Mouse (Mus musculus) liver, adult 2 months (tissue): ENCODE measurements around the gene Ppef2. TPM values are rescaled to one million over a fixed set of nuclear protein-coding genes. Genes with fewer than 3 reads are reported as not detected.

ENCODE experiments used
- DNase-seq: peaks from one replicate; pipeline ENCODE4 v3.0.0-alpha.2; 2011; ENCODE audit warnings: low read depth, low spot score; ENCODE audit errors: extremely low read depth
- H3K27ac ChIP-seq: fragments of 200-500 bp; replicated peaks from 2 replicates; pipeline ENCODE4 v1.5.1; 2012; ENCODE audit warnings: low read depth, mild to moderate bottlenecking, control low read depth, inconsistent platforms, low read length; ENCODE audit not compliant: insufficient read depth
- H3K27me3 ChIP-seq: fragments of 200-500 bp; 2 replicates; pipeline ENCODE4 v1.6.1; 2012; ENCODE audit warnings: mild to moderate bottlenecking, moderate library complexity, low read length, inconsistent platforms; ENCODE audit not compliant: control insufficient read depth, insufficient read depth
- H3K36me3 ChIP-seq: fragments of 200-500 bp; 2 replicates; pipeline ENCODE4 v1.6.1; 2012; ENCODE audit warnings: low read length, inconsistent platforms; ENCODE audit not compliant: control insufficient read depth, insufficient read depth
- H3K4me1 ChIP-seq: fragments of 200-500 bp; 2 replicates; pipeline ENCODE4 v1.6.1; 2011; ENCODE audit warnings: low read length; ENCODE audit not compliant: control insufficient read depth, insufficient read depth
- H3K4me3 ChIP-seq: fragments of 200-500 bp; 2 replicates; pipeline ENCODE4 v1.5.1; 2011; ENCODE audit warnings: low read depth, mild to moderate bottlenecking, control low read depth, low read length, moderate library complexity; ENCODE audit not compliant: insufficient read depth
- H3K79me2 ChIP-seq: fragments of 200-500 bp; 2 replicates; pipeline ENCODE4 v1.6.1; 2012; ENCODE audit warnings: inconsistent platforms, mild to moderate bottlenecking, low read length, moderate library complexity; ENCODE audit not compliant: control insufficient read depth, insufficient read depth
- H3K9ac ChIP-seq: fragments of 200-500 bp; 2 replicates; pipeline ENCODE4 v1.6.1; 2012; ENCODE audit warnings: low read depth, mild to moderate bottlenecking, control low read depth, inconsistent platforms, low read length
- CTCF ChIP-seq: fragments of 200-500 bp; IDR thresholded peaks from 2 replicates; pipeline ENCODE4 v1.5.1; 2011; ENCODE audit warnings: low read depth, low read length, control low read depth
- POLR2A ChIP-seq: fragments of 200-500 bp; IDR thresholded peaks from 2 replicates; pipeline ENCODE4 v1.6.1; 2011; ENCODE audit warnings: low read length, control low read depth; ENCODE audit not compliant: insufficient read depth; ENCODE audit errors: extremely low read depth
- WGBS: fragments of 180-500 bp; shearing (Covaris S2); methylation state at CpG from one replicate; pipeline ENCODE4 v1.1.7; 2018; 5-methylcytosine and 5-hydroxymethylcytosine counted together
- polyA plus RNA-seq: library from polyadenylated mRNA; depleted of rRNA; stranded (reverse); fragments of >200 nt; gene quantifications from 2 replicates; pipeline ENCODE4 v1.2.3, GENCODE M21; 2012; rRNA removed
- total RNA-seq: library from RNA; depleted of rRNA; stranded (reverse); fragments of >200 nt; gene quantifications from 2 replicates; pipeline ENCODE4 v1.2.3, GENCODE M21; 2014; rRNA removed

Ppef2 gene
- total RNA-seq (0.13 TPM in 1 of 2 replicates, not detected in the other), polyA plus RNA-seq (0.27 TPM in 1 of 2 replicates, not detected in the other)

GRCm38 (mm10) chr5:92256218-92256617 lies at the start of gene Ppef2:
Gene Ppef2 (minus strand): TSS chr5:92256278.
- no peak for TF ChIP-seq CTCF
- no peak for TF ChIP-seq POLR2A
- Histone ChIP-seq H3K4me3 (no peak within 1 kb of the TSS), H3K79me2 (no peaks in the 10 kb centered on the region), H3K9ac (no peak within 1 kb of the TSS), H3K27me3 (no peaks in the 10 kb centered on the region), H3K27ac (no peak within 1 kb of the TSS), H3K4me1 (no peaks in the 10 kb centered on the region), H3K36me3 (no peaks in the 10 kb centered on the region)
- no peak for DNase-seq
- WGBS = 66% methylated on average over 6 of the region's 6 CpGs

- H3K27me3 ChIP-seq = no peaks in the 10 kb centered on the region
- H3K4me3 ChIP-seq = no peak overlapping the region
- peaks cover 6% of the 10 kb centered on the region; the same call in 1 of the 2 replicates for H3K4me1 ChIP-seq
- no peak for DNase-seq
- peaks cover 33% of the 10 kb centered on the region; the same call in 1 of the 2 replicates for H3K36me3 ChIP-seq
- no peak overlapping the region for H3K27ac ChIP-seq
- 84% methylated on average over 3 of the region's 3 CpGs for WGBS
- H3K79me2 ChIP-seq = peaks cover 7% of the 10 kb centered on the region; the same call in 1 of the 2 replicates
- TF ChIP-seq POLR2A = no peak
- TF ChIP-seq CTCF = no peak
- no peak overlapping the region for H3K9ac ChIP-seq
These were observed 48.2 kb upstream of the Ppef2 start for GRCm38 (mm10) chr5:92304291-92304690.

DNA sequence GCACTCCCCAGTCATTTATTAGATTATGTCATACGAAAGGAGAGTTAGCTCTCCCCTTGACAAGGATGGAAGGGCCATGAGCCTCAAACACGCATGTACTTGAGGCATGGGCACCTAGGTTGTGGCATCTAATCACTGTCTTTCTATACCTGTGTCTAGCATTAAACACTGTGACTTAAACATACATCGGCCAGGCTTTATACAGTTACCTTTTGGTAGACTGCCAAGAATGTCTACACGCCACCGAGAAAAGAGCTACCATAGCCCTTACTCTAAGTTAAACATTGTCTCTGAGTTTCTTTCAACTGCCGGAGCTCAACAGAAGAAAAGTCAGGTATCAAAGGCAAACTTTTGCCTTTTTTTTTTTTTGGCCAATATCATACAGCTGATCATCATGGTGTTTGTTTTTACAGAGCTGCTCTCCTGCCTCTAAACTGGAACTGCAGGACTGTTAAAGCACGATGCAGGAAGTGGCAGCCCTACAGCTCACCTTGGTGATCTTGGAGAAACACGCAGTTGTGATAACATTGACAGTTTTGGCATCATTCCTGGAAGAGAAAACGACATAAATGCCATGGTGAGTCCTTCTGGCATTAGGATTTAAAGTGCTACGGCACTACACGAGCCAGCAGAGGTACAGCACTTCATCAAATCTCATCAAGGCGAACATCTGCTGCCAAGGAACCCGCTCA lies 46.2 kb upstream of the Ppef2 start:
- H3K4me1 ChIP-seq = no peaks in the 10 kb centered on the region
- peaks cover 38% of the 10 kb centered on the region; the same call in 1 of the 2 replicates for H3K36me3 ChIP-seq
- H3K4me3 ChIP-seq = no peak overlapping the region
- no peak for DNase-seq
- no peaks in the 10 kb centered on the region for H3K27me3 ChIP-seq
- no peaks in the 10 kb centered on the region for H3K79me2 ChIP-seq
- WGBS = 79% methylated on average over 13 of the region's 13 CpGs
- H3K27ac ChIP-seq = no peak overlapping the region
- no peak overlapping the region for H3K9ac ChIP-seq
- no peak for TF ChIP-seq POLR2A
- no peak for TF ChIP-seq CTCF

- H3K9ac ChIP-seq = no peak overlapping the region
- 77% methylated on average over 2 of the region's 2 CpGs for WGBS
- no peak for DNase-seq
- H3K4me3 ChIP-seq = no peak overlapping the region
- H3K4me1 ChIP-seq = no peaks in the 10 kb centered on the region
- no peaks in the 10 kb centered on the region for H3K27me3 ChIP-seq
- H3K79me2 ChIP-seq = no peaks in the 10 kb centered on the region
- H3K36me3 ChIP-seq = peaks cover 52% of the 10 kb centered on the region
- TF ChIP-seq POLR2A (no peak), CTCF (no peak)
- no peak overlapping the region for H3K27ac ChIP-seq
These were observed 38.4 kb upstream of the Ppef2 start for GRCm38 (mm10) chr5:92294525-92294924.

DNA sequence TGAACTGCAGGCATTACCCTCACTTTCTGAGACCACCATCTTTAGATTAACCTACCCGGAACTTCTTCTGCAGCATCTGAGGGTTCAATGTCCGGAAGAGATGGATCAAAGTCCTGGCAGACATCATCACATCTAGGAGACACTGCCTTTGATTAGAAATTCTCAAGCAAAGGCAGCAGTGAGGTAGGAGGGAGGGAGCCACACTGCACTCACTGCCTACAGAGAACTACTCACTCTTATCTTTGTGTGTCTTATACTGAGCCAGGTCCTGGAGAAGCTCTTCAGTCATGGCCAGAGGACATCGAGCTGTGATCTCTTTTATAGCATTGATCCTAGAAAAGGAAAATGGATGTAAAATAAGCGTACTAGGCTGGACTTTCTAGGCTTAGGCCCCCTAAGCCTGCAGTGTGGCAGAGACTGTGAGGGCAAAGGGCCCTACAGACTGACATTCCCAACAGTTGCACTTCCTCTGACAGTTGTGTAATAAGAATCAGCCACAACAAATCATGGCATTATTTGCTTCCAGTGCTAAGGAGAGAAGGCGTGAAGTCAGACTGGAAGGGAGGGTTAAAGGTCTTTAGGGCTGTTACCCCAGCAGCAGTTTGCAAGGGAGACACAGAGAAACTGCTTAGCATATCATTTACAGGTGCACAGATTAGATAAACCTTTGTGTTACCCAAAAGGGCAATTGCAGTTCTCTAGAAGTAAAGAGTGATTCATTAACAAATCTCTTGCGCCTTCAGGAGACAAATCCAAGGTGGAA lies 35.8 kb upstream of the Ppef2 start:
- Histone ChIP-seq H3K4me1 (no peaks in the 10 kb centered on the region), H3K36me3 (peaks cover 58% of the 10 kb centered on the region), H3K27ac (no peak overlapping the region), H3K27me3 (no peaks in the 10 kb centered on the region), H3K4me3 (no peak overlapping the region), H3K9ac (no peak overlapping the region), H3K79me2 (no peaks in the 10 kb centered on the region)
- no peak for TF ChIP-seq POLR2A
- TF ChIP-seq CTCF = no peak
- no peak for DNase-seq
- WGBS = 85% methylated on average over 6 of the region's 6 CpGs

GRCm38 (mm10) chr5:92287840-92288239 lies 31.8 kb upstream of the Ppef2 start:
- 72% methylated on average over 6 of the region's 6 CpGs for WGBS
- H3K9ac ChIP-seq = no peak overlapping the region
- peaks cover 44% of the 10 kb centered on the region for H3K36me3 ChIP-seq

More at GRCm38 (mm10) chr5:92287840-92288239, 31.8 kb upstream of the Ppef2 start:
- H3K79me2 ChIP-seq = no peaks in the 10 kb centered on the region
- DNase-seq = no peak
- H3K4me3 ChIP-seq = no peak overlapping the region
- TF ChIP-seq POLR2A (no peak), CTCF (no peak)
- H3K27me3 ChIP-seq = no peaks in the 10 kb centered on the region
- H3K4me1 ChIP-seq = no peaks in the 10 kb centered on the region
- no peak overlapping the region for H3K27ac ChIP-seq
